Mouse (Mus musculus): Measurements from ENCODE around the gene Zhx3. TPM values are rescaled to one million over a fixed set of nuclear protein-coding genes. Genes with fewer than 3 reads are reported as not detected.

Zhx3 gene
- polyA plus RNA-seq, 2 experiments: 6.5 to 13.7 TPM

DNA sequence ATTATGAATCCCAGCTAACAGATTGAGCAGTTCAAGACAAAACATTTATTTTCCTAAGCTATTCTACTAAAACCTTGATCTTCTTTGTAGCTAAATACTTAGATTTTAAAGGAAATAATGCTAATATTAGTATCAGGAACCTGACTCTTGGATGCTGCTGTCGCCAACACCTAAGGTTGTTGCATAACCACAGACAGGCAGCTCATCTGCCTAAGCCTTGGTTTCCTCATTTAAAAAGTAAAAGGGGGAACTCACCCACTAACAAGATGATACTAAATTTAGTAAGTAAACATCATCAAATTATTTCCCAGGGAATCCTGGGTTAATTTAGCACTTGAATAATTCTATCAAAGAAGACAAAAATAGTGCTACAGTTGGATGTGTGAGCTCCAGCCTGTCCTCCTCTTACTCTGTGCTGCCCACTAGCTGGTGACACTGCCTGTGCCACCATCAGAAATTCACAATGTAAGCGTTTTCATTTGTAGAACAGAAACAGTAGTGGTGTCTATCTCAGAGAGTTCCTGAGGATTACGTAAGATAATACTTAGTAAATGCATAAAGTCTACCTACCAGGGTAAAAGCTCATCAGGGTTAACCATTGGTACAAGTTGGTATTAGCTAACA lies 23.1 kb downstream of the Zhx3 start:
- no peaks in the 10 kb centered on the region for H3K36me3 ChIP-seq (ENCODE audit: control insufficient read depth, insufficient read depth, low read length)
- DNase-seq (ENCODE audit: low spot score): no peak
- ATAC-seq (ENCODE audit: low FRiP score, low read depth): no peak
- no peak overlapping the region for H3K4me2 ChIP-seq (replicated peaks; ENCODE audit: low read depth, low read length, severe bottlenecking)
- no peak for TF ChIP-seq POLR2A (IDR thresholded peaks at IDR 0.05; ENCODE audit: borderline replicate concordance, extremely low read depth, insufficient read depth, insufficient read length)
- H3K9ac ChIP-seq (ENCODE audit: low read depth, low read length, severe bottlenecking): no peak overlapping the region
- no peak overlapping the region for H3K4me3 ChIP-seq (replicated peaks; ENCODE audit: low read length)
- no peaks in the 10 kb centered on the region for H3K27me3 ChIP-seq (ENCODE audit: control insufficient read depth, insufficient read depth, low read length)
- H3K4me1 ChIP-seq (ENCODE audit: control insufficient read depth, insufficient read depth, low read length): no peaks in the 10 kb centered on the region
- H3K27ac ChIP-seq (replicated peaks; ENCODE audit: low read depth, low read length): no peak overlapping the region
- H3K9me3 ChIP-seq (ENCODE audit: control insufficient read depth, low read length): no peaks in the 10 kb centered on the region
- 81% methylated on average over 3 of the region's 3 CpGs for WGBS

DNA sequence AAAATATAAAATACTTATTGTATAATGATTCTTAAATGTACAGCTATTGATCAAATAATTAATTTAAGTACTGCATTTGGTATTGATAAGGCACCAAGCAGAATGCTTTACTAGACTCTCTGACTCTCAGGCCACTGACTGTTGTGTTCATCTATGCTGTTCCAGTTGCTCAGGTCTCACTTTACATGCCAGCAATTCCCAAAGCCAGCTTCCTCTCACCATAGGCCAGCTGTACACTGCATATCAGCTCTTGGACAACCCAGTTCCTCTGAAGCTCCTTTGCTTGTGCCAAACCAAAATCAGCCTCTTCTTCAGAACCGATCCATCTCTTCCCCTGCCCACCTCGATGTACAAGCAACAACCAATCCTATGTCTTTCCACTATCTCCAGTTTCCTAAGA lies 24.6 kb downstream of the Zhx3 start:
- DNase-seq (ENCODE audit: low spot score) (no peak), ATAC-seq (ENCODE audit: low FRiP score, low read depth) (no peak)
- no peak overlapping the region for H3K4me3 ChIP-seq (replicated peaks; ENCODE audit: low read length)
- no peaks in the 10 kb centered on the region for H3K27me3 ChIP-seq (ENCODE audit: control insufficient read depth, insufficient read depth, low read length)
- H3K4me2 ChIP-seq (replicated peaks; ENCODE audit: low read depth, low read length, severe bottlenecking): no peak overlapping the region
- TF ChIP-seq POLR2A (IDR thresholded peaks at IDR 0.05; ENCODE audit: borderline replicate concordance, extremely low read depth, insufficient read depth, insufficient read length): no peak
- H3K27ac ChIP-seq (replicated peaks; ENCODE audit: low read depth, low read length): no peak overlapping the region
- H3K36me3 ChIP-seq (ENCODE audit: control insufficient read depth, insufficient read depth, low read length): no peaks in the 10 kb centered on the region
- no peaks in the 10 kb centered on the region for H3K9me3 ChIP-seq (ENCODE audit: control insufficient read depth, low read length)
- WGBS: 93% methylated on average over 2 of the region's 2 CpGs
- no peak overlapping the region for H3K9ac ChIP-seq (ENCODE audit: low read depth, low read length, severe bottlenecking)
- no peaks in the 10 kb centered on the region for H3K4me1 ChIP-seq (ENCODE audit: control insufficient read depth, insufficient read depth, low read length)

DNA sequence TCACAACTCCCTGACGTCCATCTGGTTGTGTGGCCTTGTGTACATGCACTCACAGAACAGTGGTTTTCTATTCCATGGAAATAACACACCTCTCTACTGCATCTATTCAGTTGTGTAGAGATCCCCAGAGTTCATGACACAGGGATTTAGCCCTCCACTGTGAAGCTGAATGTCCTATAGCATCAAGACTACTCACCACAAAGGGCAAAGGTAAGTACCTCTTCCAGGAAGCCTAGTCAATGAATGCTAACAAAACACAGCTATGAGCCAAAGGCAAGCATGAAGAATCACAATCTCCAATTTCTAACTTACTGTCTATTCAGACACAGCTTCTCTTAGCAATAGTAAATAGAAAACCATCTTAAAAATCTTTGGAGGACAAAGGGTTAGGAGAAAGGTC lies 25.1 kb downstream of the Zhx3 start:
- Histone ChIP-seq H3K4me2 (replicated peaks; ENCODE audit: low read depth, low read length, severe bottlenecking) (no peak overlapping the region), H3K9me3 (ENCODE audit: control insufficient read depth, low read length) (no peaks in the 10 kb centered on the region), H3K36me3 (ENCODE audit: control insufficient read depth, insufficient read depth, low read length) (no peaks in the 10 kb centered on the region), H3K9ac (ENCODE audit: low read depth, low read length, severe bottlenecking) (no peak overlapping the region), H3K4me1 (ENCODE audit: control insufficient read depth, insufficient read depth, low read length) (no peaks in the 10 kb centered on the region), H3K4me3 (replicated peaks; ENCODE audit: low read length) (no peak overlapping the region), H3K27me3 (ENCODE audit: control insufficient read depth, insufficient read depth, low read length) (no peaks in the 10 kb centered on the region), H3K27ac (replicated peaks; ENCODE audit: low read depth, low read length) (no peak overlapping the region)
- DNase-seq (ENCODE audit: low spot score) (no peak), ATAC-seq (ENCODE audit: low FRiP score, low read depth) (no peak)
- WGBS: 53% methylated on average over 1 of the region's 1 CpGs
- TF ChIP-seq POLR2A (IDR thresholded peaks at IDR 0.05; ENCODE audit: borderline replicate concordance, extremely low read depth, insufficient read depth, insufficient read length): no peak

DNA sequence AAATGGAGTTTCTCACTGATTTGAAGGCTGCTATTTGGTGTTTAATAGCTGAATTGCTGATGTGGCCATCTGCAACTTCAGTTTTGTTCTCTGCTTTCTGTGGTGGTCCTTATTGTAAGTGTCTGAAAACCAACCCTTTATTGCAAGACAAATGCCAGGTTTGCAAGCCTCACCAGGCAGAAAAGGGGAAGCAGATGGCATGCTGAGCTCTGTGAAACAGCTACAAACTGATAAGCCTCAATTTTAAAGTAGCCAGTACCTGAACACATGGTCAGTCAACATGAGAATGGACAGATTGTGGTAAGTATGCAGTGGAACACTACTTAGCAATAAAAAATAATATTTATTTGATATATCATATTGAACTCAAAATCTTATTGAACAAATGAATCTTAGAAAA lies 32.0 kb downstream of the Zhx3 start:
- no peak for TF ChIP-seq POLR2A (IDR thresholded peaks at IDR 0.05; ENCODE audit: borderline replicate concordance, extremely low read depth, insufficient read depth, insufficient read length)
- Histone ChIP-seq H3K36me3 (ENCODE audit: control insufficient read depth, insufficient read depth, low read length) (no peaks in the 10 kb centered on the region), H3K27ac (replicated peaks; ENCODE audit: low read depth, low read length) (no peak overlapping the region), H3K27me3 (ENCODE audit: control insufficient read depth, insufficient read depth, low read length) (no peaks in the 10 kb centered on the region), H3K4me3 (replicated peaks; ENCODE audit: low read length) (no peak overlapping the region), H3K4me1 (ENCODE audit: control insufficient read depth, insufficient read depth, low read length) (no peaks in the 10 kb centered on the region), H3K4me2 (replicated peaks; ENCODE audit: low read depth, low read length, severe bottlenecking) (no peak overlapping the region), H3K9ac (ENCODE audit: low read depth, low read length, severe bottlenecking) (no peak overlapping the region), H3K9me3 (ENCODE audit: control insufficient read depth, low read length) (no peaks in the 10 kb centered on the region)
- no peak for DNase-seq (ENCODE audit: low spot score)
- ATAC-seq (ENCODE audit: low FRiP score, low read depth): no peak

DNA sequence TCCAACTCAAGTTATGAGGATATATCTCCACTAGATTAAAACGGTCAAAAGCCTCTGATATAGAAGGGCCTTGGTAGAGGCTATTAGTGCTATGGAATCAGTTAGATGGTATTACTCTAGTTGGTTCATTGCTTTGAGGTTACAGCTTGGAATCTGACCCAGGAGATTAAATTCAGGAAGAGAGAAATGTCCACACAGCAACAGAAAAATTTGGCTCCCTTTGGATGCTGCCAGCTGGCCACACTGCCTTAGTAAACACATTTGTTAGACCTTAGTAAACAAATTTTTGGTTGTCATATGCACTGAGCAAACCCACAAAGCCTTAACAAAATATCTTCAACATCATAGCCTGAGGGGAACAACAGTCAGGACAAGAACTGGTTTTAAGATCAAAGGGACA lies 62.0 kb downstream of the Zhx3 start:
- no peak overlapping the region for H3K9ac ChIP-seq (ENCODE audit: low read depth, low read length, severe bottlenecking)
- H3K4me2 ChIP-seq (replicated peaks; ENCODE audit: low read depth, low read length, severe bottlenecking): no peak overlapping the region
- ATAC-seq (ENCODE audit: low FRiP score, low read depth) (no peak), DNase-seq (ENCODE audit: low spot score) (no peak)
- H3K27me3 ChIP-seq (ENCODE audit: control insufficient read depth, insufficient read depth, low read length): no peaks in the 10 kb centered on the region
- no peak overlapping the region for H3K27ac ChIP-seq (replicated peaks; ENCODE audit: low read depth, low read length)
- H3K9me3 ChIP-seq (ENCODE audit: control insufficient read depth, low read length): no peaks in the 10 kb centered on the region
- no peak for TF ChIP-seq POLR2A (IDR thresholded peaks at IDR 0.05; ENCODE audit: borderline replicate concordance, extremely low read depth, insufficient read depth, insufficient read length)
- 87% methylated on average over 1 of the region's 1 CpGs for WGBS
- H3K4me3 ChIP-seq (replicated peaks; ENCODE audit: low read length): no peak overlapping the region
- no peaks in the 10 kb centered on the region for H3K36me3 ChIP-seq (ENCODE audit: control insufficient read depth, insufficient read depth, low read length)
- no peaks in the 10 kb centered on the region for H3K4me1 ChIP-seq (ENCODE audit: control insufficient read depth, insufficient read depth, low read length)

DNA sequence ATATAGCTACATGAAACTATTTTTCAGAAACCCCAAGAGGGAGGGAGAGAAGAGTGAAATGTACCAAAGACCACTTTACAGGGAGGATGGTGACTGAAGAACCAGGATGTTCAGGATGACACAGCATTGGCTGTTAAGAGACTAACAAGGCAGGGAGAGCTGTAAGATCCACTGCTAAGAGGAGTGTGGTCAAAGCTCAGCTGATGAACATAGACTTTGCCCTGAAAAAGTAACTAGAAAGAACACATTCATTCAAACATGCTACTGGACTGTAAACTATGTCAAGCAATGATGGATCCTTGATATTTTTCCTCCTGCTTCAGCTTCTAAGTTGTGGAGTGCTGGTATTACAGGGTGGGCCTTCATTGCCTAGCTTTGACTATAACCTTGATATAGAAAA lies 62.4 kb downstream of the Zhx3 start:
- Histone ChIP-seq H3K36me3 (ENCODE audit: control insufficient read depth, insufficient read depth, low read length) (no peaks in the 10 kb centered on the region), H3K4me1 (ENCODE audit: control insufficient read depth, insufficient read depth, low read length) (no peaks in the 10 kb centered on the region), H3K4me3 (replicated peaks; ENCODE audit: low read length) (no peak overlapping the region), H3K4me2 (replicated peaks; ENCODE audit: low read depth, low read length, severe bottlenecking) (no peak overlapping the region), H3K27ac (replicated peaks; ENCODE audit: low read depth, low read length) (no peak overlapping the region), H3K27me3 (ENCODE audit: control insufficient read depth, insufficient read depth, low read length) (no peaks in the 10 kb centered on the region), H3K9me3 (ENCODE audit: control insufficient read depth, low read length) (no peaks in the 10 kb centered on the region), H3K9ac (ENCODE audit: low read depth, low read length, severe bottlenecking) (no peak overlapping the region)
- no peak for ATAC-seq (ENCODE audit: low FRiP score, low read depth)
- no peak for TF ChIP-seq POLR2A (IDR thresholded peaks at IDR 0.05; ENCODE audit: borderline replicate concordance, extremely low read depth, insufficient read depth, insufficient read length)
- no peak for DNase-seq (ENCODE audit: low spot score)

All from limb, embryonic 14.5 days (tissue).